Mouse (Mus musculus) midbrain, postnatal 0 days (tissue): Measurements from ENCODE around the gene Tmem59l. TPM values are rescaled to one million over a fixed set of nuclear protein-coding genes. Genes with fewer than 3 reads are reported as not detected.

ENCODE experiments used
- ATAC-seq: fragments of 200-750 bp; cut with Nextera tagmentation; 2 replicates; pipeline ENCODE4 v1.8.0; 2017; ENCODE audit warnings: moderate number of reproducible peaks, mild to moderate bottlenecking, moderate TSS enrichment, moderate library complexity; ENCODE audit not compliant: low FRiP score
- DNase-seq: peaks from one replicate; pipeline ENCODE4 v3.0.0-alpha.2; 2015; ENCODE audit warnings: low spot score
- H3K27ac ChIP-seq: fragments of 300-500 bp; sonication (generic); 2 replicates; pipeline ENCODE4 v1.5.1; 2014; ENCODE audit warnings: low read depth, mild to moderate bottlenecking, low read length, mixed read lengths
- H3K27me3 ChIP-seq: fragments of 300-500 bp; sonication (generic); 2 replicates; pipeline ENCODE4 v1.6.1; 2014; ENCODE audit warnings: low read length, control low read depth, mixed read lengths; ENCODE audit not compliant: insufficient read depth
- H3K36me3 ChIP-seq: fragments of 300-500 bp; sonication (generic); 2 replicates; pipeline ENCODE4 v1.6.1; 2014; ENCODE audit warnings: low read length, control low read depth, mixed read lengths; ENCODE audit not compliant: insufficient read depth
- H3K4me1 ChIP-seq: fragments of 300-500 bp; sonication (generic); 2 replicates; pipeline ENCODE4 v1.6.1; 2014; ENCODE audit warnings: mild to moderate bottlenecking, control low read depth, antibody characterized with exemption, low read length, mixed read lengths; ENCODE audit not compliant: insufficient read depth
- H3K4me2 ChIP-seq: fragments of 300-500 bp; sonication (generic); 2 replicates; pipeline ENCODE4 v1.6.1; 2014; ENCODE audit warnings: low read depth, mild to moderate bottlenecking, low read length, mixed read lengths; ENCODE audit not compliant: poor library complexity, severe bottlenecking
- H3K4me3 ChIP-seq: fragments of 300-500 bp; sonication (generic); 2 replicates; pipeline ENCODE4 v1.5.1; 2014; ENCODE audit warnings: low read depth, mild to moderate bottlenecking, low read length, moderate library complexity
- H3K9ac ChIP-seq: fragments of 300-500 bp; sonication (generic); replicated peaks from 2 replicates; pipeline ENCODE4 v1.6.1; 2014; ENCODE audit warnings: mild to moderate bottlenecking, low read length, moderate library complexity, mixed read lengths; ENCODE audit not compliant: poor library complexity, severe bottlenecking
- H3K9me3 ChIP-seq: fragments of 300-500 bp; sonication (generic); 2 replicates; pipeline ENCODE4 v1.6.1; 2016; ENCODE audit warnings: low read length, control low read depth
- CTCF ChIP-seq: IDR thresholded peaks from 2 replicates; pipeline ENCODE4 v1.5.1; 2016; ENCODE audit warnings: antibody characterized with exemption, mild to moderate bottlenecking
- WGBS: fragments of 180-500 bp; shearing (Covaris S2); extraction: QIAGEN DNeasy Blood & Tissue Kit; methylation state at CpG from one replicate; pipeline ENCODE4 v1.1.7; 2014; 5-methylcytosine and 5-hydroxymethylcytosine counted together
- polyA plus RNA-seq: library from polyadenylated mRNA; unstranded; fragments of >200 nt; fragmentation: Nextera tagmentation; extraction: Ambion mirVana; gene quantifications from 2 replicates; pipeline ENCODE4 v1.2.1, GENCODE M21; 2015
- total RNA-seq: library from RNA; depleted of rRNA; stranded (reverse); fragments of >200 nt; gene quantifications from 2 replicates; pipeline ENCODE4 v1.2.3, GENCODE M21; 2014

The Tmem59l gene
- total and polyA plus RNA-seq, 2 experiments from 2014 or later = 203 to 206 TPM

DNA sequence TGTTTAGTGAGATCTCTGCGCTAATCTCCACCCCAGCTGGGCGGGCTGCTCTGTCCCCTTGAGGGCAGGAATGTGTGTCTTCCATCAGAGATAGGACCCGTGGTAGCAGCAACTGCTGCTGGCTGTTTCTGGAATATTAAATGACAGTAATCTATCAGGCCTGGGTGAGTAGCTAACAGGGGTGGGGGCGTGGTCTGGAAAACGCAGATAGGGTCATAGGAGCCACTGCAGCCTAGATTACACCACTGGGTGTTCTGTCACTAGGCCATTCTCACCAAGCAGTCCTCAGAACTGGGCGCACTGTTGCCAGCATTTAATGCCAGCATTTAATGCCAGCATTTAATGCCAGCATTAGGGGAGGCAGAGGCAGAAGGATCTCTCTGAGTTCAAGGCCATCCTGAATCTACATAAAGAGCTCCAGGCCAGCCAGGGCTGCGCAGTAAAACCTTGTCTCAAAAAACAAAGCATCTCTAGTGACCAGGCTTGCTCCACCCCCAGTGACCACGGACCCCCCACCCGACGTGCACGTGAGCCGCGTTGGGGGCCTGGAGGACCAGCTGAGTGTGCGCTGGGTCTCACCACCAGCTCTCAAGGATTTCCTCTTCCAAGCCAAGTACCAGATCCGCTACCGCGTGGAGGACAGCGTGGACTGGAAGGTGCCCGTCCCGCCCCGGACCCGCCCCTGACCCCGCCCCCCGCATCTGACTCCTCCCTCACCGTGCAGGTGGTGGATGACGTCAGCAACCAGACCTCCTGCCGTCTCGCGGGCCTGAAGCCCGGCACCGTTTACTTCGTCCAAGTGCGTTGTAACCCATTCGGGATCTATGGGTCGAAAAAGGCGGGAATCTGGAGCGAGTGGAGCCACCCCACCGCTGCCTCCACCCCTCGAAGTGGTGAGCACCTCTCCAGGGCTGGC, 13.5 kb upstream of the Tmem59l start:
- Histone ChIP-seq H3K27me3 (peaks cover 63% of the 10 kb centered on the region), H3K9me3 (no peaks in the 10 kb centered on the region), H3K4me1 (no peaks in the 10 kb centered on the region), H3K9ac (0 out of 2 replicates have a peak overlapping the region, but pooled peaks have one; percentile 36), H3K4me3 (peak overlapping the region; percentile 10; the same call in 1 of the 2 replicates), H3K4me2 (peak overlapping the region; percentile 30), H3K36me3 (0 out of 2 replicates have a peak, but pooled peaks cover 5% of the 10 kb centered on the region), H3K27ac (no peak overlapping the region)
- ATAC-seq = no peak
- no peak for DNase-seq
- no peak for TF ChIP-seq CTCF
- 10% methylated on average over 39 of the region's 39 CpGs for WGBS

DNA sequence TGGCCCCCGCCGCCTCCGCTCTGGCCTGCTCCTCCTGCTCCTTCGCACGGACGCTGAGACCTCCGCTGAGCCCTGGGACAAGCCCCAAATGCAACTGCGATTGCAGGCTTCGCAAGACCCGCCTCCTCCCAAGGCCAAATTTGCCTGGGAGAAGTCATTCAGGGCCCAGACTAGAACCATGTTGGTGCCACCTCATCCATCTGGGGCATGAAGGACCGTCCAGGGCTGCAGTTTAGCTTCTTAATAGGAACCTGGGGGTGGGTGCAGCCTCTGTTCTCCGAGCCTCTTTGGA, 8.6 kb upstream of the Tmem59l start:
- 7% methylated on average over 12 of the region's 12 CpGs for WGBS
- no peak overlapping the region for H3K27ac ChIP-seq
- H3K4me3 ChIP-seq = no peak overlapping the region
- peaks cover 8% of the 10 kb centered on the region; the same call in 1 of the 2 replicates for H3K4me1 ChIP-seq
- no peak overlapping the region for H3K9ac ChIP-seq
- no peak for ATAC-seq
- TF ChIP-seq CTCF = no peak
- no peaks in the 10 kb centered on the region for H3K36me3 ChIP-seq
- H3K9me3 ChIP-seq = no peaks in the 10 kb centered on the region
- no peak overlapping the region for H3K4me2 ChIP-seq
- no peak for DNase-seq
- peaks cover 87% of the 10 kb centered on the region for H3K27me3 ChIP-seq

DNA sequence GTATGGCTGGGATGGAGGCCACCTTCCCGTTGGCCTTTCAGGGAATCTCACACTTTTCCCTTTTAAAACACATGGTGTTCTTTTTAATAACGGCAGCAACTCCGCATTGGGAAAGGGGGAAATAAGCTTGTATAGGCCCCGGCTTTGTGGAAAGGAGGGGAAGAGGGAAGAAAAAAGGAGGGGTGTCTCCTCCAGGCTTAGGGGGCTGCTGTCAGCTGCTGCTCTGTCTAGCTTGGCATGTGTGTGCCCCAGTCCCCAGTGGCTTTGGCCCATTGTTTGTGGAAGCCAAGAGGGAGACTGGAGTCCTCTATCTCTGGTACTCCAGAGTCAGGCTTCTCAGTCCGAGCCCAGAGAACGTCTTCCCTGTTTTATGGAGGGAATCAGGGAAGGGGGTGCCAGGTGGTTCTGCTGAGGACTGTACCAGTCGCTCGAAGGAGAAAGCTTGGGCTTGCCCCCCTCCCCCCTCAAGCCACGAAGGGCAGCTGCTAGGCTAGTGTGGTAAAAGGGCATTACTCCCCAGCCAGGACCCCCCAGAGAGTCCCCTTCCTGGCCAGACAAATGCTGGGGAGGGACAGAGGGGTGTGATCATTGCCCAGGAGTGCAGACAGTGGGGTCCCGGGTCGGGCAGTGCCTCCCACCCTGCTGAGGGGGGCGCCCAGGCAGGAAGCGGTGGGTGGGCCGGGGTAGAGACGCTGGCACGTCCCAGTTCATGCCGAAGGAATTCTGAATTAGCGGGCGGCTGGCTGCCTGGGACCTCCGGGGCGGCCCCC, 8.0 kb upstream of the Tmem59l start:
- no peak for ATAC-seq
- no peak overlapping the region for H3K4me3 ChIP-seq
- H3K36me3 ChIP-seq = no peaks in the 10 kb centered on the region
- no peak for TF ChIP-seq CTCF
- peaks cover 8% of the 10 kb centered on the region; the same call in 1 of the 2 replicates for H3K4me1 ChIP-seq
- H3K9ac ChIP-seq = no peak overlapping the region
- H3K4me2 ChIP-seq = no peak overlapping the region
- no peak overlapping the region for H3K27ac ChIP-seq
- DNase-seq = no peak
- WGBS = 2% methylated on average over 21 of the region's 21 CpGs
- H3K27me3 ChIP-seq = peaks cover 87% of the 10 kb centered on the region
- H3K9me3 ChIP-seq = no peaks in the 10 kb centered on the region

DNA sequence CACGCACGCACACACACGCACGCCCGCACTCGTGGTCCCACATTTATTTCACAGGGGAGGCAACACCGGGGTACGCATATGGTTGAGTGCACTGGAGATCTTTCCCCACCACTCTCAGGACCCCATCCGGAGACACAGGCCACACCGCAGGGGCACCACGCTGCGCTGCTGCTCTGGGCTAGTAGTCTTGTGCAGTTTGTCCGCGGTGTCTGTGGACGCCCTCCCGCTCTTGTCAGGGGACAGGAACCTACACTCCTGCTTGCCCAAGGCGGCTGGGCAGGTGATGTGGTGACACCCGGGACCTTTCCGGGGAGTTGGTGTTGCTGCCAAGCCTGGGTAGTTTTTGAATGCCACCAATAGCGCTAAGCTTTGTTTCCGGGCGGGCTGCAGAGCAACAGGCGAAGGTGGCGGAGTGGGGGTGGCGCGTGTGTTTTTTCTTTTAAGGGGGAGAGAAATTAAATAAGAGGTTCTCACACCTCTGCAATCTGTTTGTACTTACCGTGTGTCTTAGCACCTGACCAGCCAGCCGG, 7.3 kb upstream of the Tmem59l start:
- H3K4me3 ChIP-seq = no peak overlapping the region; the same call in 1 of the 2 replicates
- DNase-seq (no peak), ATAC-seq (no peak)
- 4% methylated on average over 26 of the region's 28 CpGs for WGBS
- no peak overlapping the region for H3K4me2 ChIP-seq
- H3K36me3 ChIP-seq = no peaks in the 10 kb centered on the region
- peaks cover 8% of the 10 kb centered on the region; the same call in 1 of the 2 replicates for H3K4me1 ChIP-seq
- no peaks in the 10 kb centered on the region for H3K9me3 ChIP-seq
- H3K9ac ChIP-seq = no peak overlapping the region
- TF ChIP-seq CTCF = no peak
- H3K27me3 ChIP-seq = peaks cover 90% of the 10 kb centered on the region
- H3K27ac ChIP-seq = no peak overlapping the region

DNA sequence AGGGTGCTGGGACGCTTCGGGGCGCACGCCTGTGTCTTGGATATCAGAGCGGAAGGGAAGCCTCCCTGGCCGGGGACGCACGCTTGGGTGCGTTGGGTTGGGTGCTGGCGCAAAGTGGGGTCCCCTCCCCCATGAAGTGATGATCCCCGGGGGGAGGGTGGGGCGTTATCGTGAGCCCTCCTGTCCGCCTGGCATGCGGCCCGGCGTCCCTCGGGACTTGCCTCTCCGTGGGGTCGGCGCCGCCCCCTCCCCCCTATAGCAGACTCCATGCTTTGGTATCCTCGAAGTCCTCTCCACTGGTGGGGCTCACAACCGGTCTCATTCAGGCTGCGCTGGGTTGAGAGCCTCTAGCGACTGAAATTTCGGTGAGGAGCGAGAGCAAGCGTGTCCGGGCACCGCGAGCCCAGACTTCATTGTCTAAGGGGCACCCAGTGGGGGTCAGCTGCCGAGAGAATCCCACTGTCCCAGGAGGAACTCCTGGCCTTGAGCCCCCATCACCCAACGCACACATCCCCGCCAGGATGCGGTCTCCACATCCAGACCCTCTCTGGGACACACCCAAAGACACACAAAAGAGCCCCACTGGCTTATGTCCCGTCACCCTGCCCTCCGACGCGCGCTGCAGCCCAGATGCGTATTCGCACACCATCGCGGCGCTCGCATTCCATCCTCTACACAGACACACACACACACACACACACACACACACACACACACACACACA, 6.7 kb upstream of the Tmem59l start:
- no peaks in the 10 kb centered on the region for H3K9me3 ChIP-seq
- H3K4me2 ChIP-seq = peak overlapping the region; percentile 67
- peaks cover 90% of the 10 kb centered on the region for H3K27me3 ChIP-seq
- no peaks in the 10 kb centered on the region for H3K36me3 ChIP-seq
- no peak overlapping the region for H3K27ac ChIP-seq
- H3K4me3 ChIP-seq = peak overlapping the region; percentile 35
- no peak for TF ChIP-seq CTCF
- H3K4me1 ChIP-seq = peaks cover 8% of the 10 kb centered on the region; the same call in 1 of the 2 replicates
- under 1% methylated on average over 47 of the region's 47 CpGs for WGBS
- H3K9ac ChIP-seq = 0 out of 2 replicates have a peak overlapping the region, but pooled peaks have one; percentile 42
- DNase-seq = no peak
- no peak; the same call in 1 of the 2 replicates for ATAC-seq
